In genomic region chr2:103492526-103492925, GRCm38 (mm10) we compare ENCODE assay signal across 23 mouse cellular contexts.
"Had no signal": no experiment of that assay in that cellular context is flagged by ENCODE, and none has a peak within 500 bp of the region (broad histone marks: within the 10 kb centered on the region; RNA-seq: fewer than 3 reads in every experiment).

No protein-coding gene starts in this region.

- H3K27me3 ChIP-seq: heart, embryonic 12.5 days; hindbrain, embryonic 13.5 days; hindbrain, embryonic 15.5 days; kidney, embryonic 15.5 days; limb, embryonic 13.5 days; limb, embryonic 15.5 days; liver, embryonic 13.5 days; liver, embryonic 15.5 days had no signal

- DNase-seq: gastrocnemius, postnatal 14 days; gastrocnemius, postnatal 36 days; heart, adult 18-20 months; heart, postnatal 10 days; kidney, adult 18-20 months; kidney, adult 9 months; kidney, postnatal 14 days; kidney, postnatal 36 days; layer of hippocampus, adult 9-11 months; layer of hippocampus, postnatal 36 days; left cerebral cortex, postnatal 4 days; liver, embryonic 13.5 days; lung, adult 18-20 months had no signal

- H3K4me3 ChIP-seq: heart, embryonic 10.5 days; heart, embryonic 12.5 days; hindbrain, embryonic 13.5 days; hindbrain, embryonic 15.5 days; kidney, embryonic 15.5 days; limb, embryonic 13.5 days; limb, embryonic 15.5 days; liver, embryonic 13.5 days; liver, embryonic 15.5 days had no signal

- H3K36me3 ChIP-seq: heart, embryonic 10.5 days; heart, embryonic 12.5 days; hindbrain, embryonic 13.5 days; hindbrain, embryonic 15.5 days; kidney, embryonic 15.5 days; limb, embryonic 13.5 days; limb, embryonic 15.5 days; liver, embryonic 13.5 days; liver, embryonic 15.5 days had no signal

- H3K9me3 ChIP-seq: heart, embryonic 10.5 days; heart, embryonic 12.5 days; hindbrain, embryonic 13.5 days; hindbrain, embryonic 15.5 days; kidney, embryonic 15.5 days; limb, embryonic 13.5 days; limb, embryonic 15.5 days; liver, embryonic 13.5 days; liver, embryonic 15.5 days had no signal

- H3K4me2 ChIP-seq: heart, embryonic 12.5 days; hindbrain, embryonic 13.5 days; hindbrain, embryonic 15.5 days; kidney, embryonic 15.5 days; limb, embryonic 13.5 days; limb, embryonic 15.5 days; liver, embryonic 13.5 days; liver, embryonic 15.5 days had no signal

- H3K4me1 ChIP-seq: hindbrain, embryonic 13.5 days; hindbrain, embryonic 15.5 days; limb, embryonic 13.5 days; limb, embryonic 15.5 days had no signal

- H3K9ac ChIP-seq: heart, embryonic 12.5 days; hindbrain, embryonic 13.5 days; hindbrain, embryonic 15.5 days; kidney, embryonic 15.5 days; limb, embryonic 13.5 days; limb, embryonic 15.5 days; liver, embryonic 13.5 days; liver, embryonic 15.5 days had no signal

- ATAC-seq: hindbrain, postnatal 0 days had no signal

- H3K27ac ChIP-seq: heart, embryonic 10.5 days; hindbrain, embryonic 13.5 days; hindbrain, embryonic 15.5 days; hindbrain, postnatal 0 days; kidney, embryonic 15.5 days; kidney, postnatal 0 days; limb, embryonic 13.5 days; limb, embryonic 15.5 days; liver, embryonic 13.5 days; liver, embryonic 15.5 days had no signal
